Mouse (Mus musculus) neural tube, embryonic 13.5 days (tissue): ENCODE data around the gene Cib3. TPM values are rescaled to one million over a fixed set of nuclear protein-coding genes. Genes with fewer than 3 reads are reported as not detected.

Experiments used
- ATAC-seq: fragments of 200-750 bp; cut with Nextera tagmentation; 2 replicates; pipeline ENCODE4 v1.8.0; 2017; ENCODE audit warnings: low read depth, mild to moderate bottlenecking, moderate TSS enrichment, moderate library complexity
- H3K27ac ChIP-seq: fragments of 300-500 bp; sonication (generic); replicated peaks from 2 replicates; pipeline ENCODE4 v1.5.1; 2015; ENCODE audit warnings: moderate library complexity, mild to moderate bottlenecking, inconsistent platforms
- H3K27me3 ChIP-seq: fragments of 300-500 bp; sonication (generic); 2 replicates; pipeline ENCODE4 v1.6.1; 2015; ENCODE audit warnings: mild to moderate bottlenecking, inconsistent platforms
- H3K36me3 ChIP-seq: fragments of 300-500 bp; sonication (generic); 2 replicates; pipeline ENCODE4 v1.6.1; 2015; ENCODE audit warnings: mild to moderate bottlenecking, inconsistent platforms
- H3K4me1 ChIP-seq: fragments of 300-500 bp; sonication (generic); replicated peaks from 2 replicates; pipeline ENCODE4 v1.6.1; 2015; ENCODE audit warnings: inconsistent platforms
- H3K4me2 ChIP-seq: fragments of 300-500 bp; sonication (generic); 2 replicates; pipeline ENCODE4 v1.6.1; 2015; ENCODE audit warnings: inconsistent platforms, mild to moderate bottlenecking, moderate library complexity
- H3K4me3 ChIP-seq: fragments of 300-500 bp; sonication (generic); 2 replicates; pipeline ENCODE4 v1.5.1; 2015; ENCODE audit warnings: mild to moderate bottlenecking, inconsistent platforms
- H3K9ac ChIP-seq: fragments of 300-500 bp; sonication (generic); 2 replicates; pipeline ENCODE4 v1.6.1; 2015; ENCODE audit warnings: moderate library complexity, mild to moderate bottlenecking, inconsistent platforms
- H3K9me3 ChIP-seq: fragments of 300-500 bp; sonication (generic); 2 replicates; pipeline ENCODE4 v1.6.1; 2016; ENCODE audit warnings: inconsistent platforms
- WGBS: fragments of 180-500 bp; shearing (Covaris S2); methylation state at CpG from one replicate; pipeline ENCODE4 v1.1.7; 2015; 5-methylcytosine and 5-hydroxymethylcytosine counted together
- polyA plus RNA-seq: library from polyadenylated mRNA; unstranded; fragments of >200 nt; fragmentation: Nextera tagmentation; extraction: Ambion mirVana; gene quantifications from 2 replicates; pipeline ENCODE4 v1.2.1, GENCODE M21; 2015

Cib3 gene
- polyA plus RNA-seq, 1 experiment from 2014 or later: not detected

GRCm38 (mm10) chr8:72160707-72161697 lies 51.6 kb downstream of the Cib3 start, which contains the start of gene Rab8a:
Gene Rab8a (plus strand): TSS chr8:72161200.
- no peaks in the 10 kb centered on the region for H3K27me3 ChIP-seq
- ATAC-seq: peak; percentile 99
- peak within 1 kb of the TSS; percentile 89 for H3K4me3 ChIP-seq
- H3K4me2 ChIP-seq: peak within 1 kb of the TSS; percentile 88
- no peaks in the 10 kb centered on the region for H3K9me3 ChIP-seq
- peak within 1 kb of the TSS; percentile 82 for H3K27ac ChIP-seq
- peak within 1 kb of the TSS; percentile 91 for H3K9ac ChIP-seq
- WGBS: under 1% methylated on average over 82 of the region's 82 CpGs
- H3K4me1 ChIP-seq: peaks cover 35% of the 10 kb centered on the region
- H3K36me3 ChIP-seq: peaks cover 8% of the 10 kb centered on the region

DNA sequence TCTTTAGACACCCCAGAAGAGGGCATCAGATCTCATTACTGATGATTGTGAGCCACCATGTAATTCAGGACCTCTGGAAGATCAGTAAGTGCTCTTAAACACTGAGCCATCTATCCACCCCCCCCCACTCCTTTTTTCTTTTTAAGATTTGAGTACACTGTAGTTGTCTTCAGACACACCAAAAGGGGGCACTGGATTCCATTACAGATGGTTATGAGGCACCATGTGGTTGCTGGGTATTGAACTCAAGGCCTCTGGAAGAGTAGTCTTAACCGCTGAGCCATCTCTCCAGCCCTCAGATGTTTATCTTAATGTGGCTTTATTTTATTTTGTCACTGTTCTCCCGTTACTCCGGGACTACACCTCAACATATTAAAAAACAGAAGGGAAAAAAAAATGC lies 52.6 kb downstream of the Cib3 start:
- WGBS: 84% methylated on average over 3 of the region's 3 CpGs
- Histone ChIP-seq H3K27me3 (no peaks in the 10 kb centered on the region), H3K4me2 (peak overlapping the region; percentile 64), H3K27ac (peak overlapping the region; percentile 75), H3K4me1 (peaks cover 35% of the 10 kb centered on the region), H3K4me3 (peak overlapping the region; percentile 47), H3K36me3 (peaks cover 8% of the 10 kb centered on the region), H3K9me3 (no peaks in the 10 kb centered on the region), H3K9ac (peak overlapping the region; percentile 71; the same call in 1 of the 2 replicates)
- no peak for ATAC-seq

GRCm38 (mm10) chr8:72158726-72159125 lies 53.9 kb downstream of the Cib3 start:
- ATAC-seq: no peak
- no peak overlapping the region for H3K27ac ChIP-seq
- no peaks in the 10 kb centered on the region for H3K27me3 ChIP-seq
- no peak overlapping the region for H3K4me2 ChIP-seq
- peaks cover 30% of the 10 kb centered on the region for H3K4me1 ChIP-seq
- no peaks in the 10 kb centered on the region for H3K36me3 ChIP-seq
- H3K9me3 ChIP-seq: no peaks in the 10 kb centered on the region
- no peak overlapping the region for H3K4me3 ChIP-seq
- no peak overlapping the region for H3K9ac ChIP-seq
- 81% methylated on average over 3 of the region's 3 CpGs for WGBS

- H3K4me2 ChIP-seq: no peak overlapping the region
- WGBS: 85% methylated on average over 2 of the region's 2 CpGs
- no peaks in the 10 kb centered on the region for H3K27me3 ChIP-seq
- H3K4me1 ChIP-seq: peaks cover 30% of the 10 kb centered on the region
- H3K36me3 ChIP-seq: peaks cover 4% of the 10 kb centered on the region; the same call in 1 of the 2 replicates
- H3K9ac ChIP-seq: no peak overlapping the region
- H3K9me3 ChIP-seq: no peaks in the 10 kb centered on the region
- no peak for ATAC-seq
- no peak overlapping the region for H3K27ac ChIP-seq
- no peak overlapping the region for H3K4me3 ChIP-seq
Measured at GRCm38 (mm10) chr8:72158096-72158495, 54.5 kb downstream of the Cib3 start.

Other genes starting within 250 kb of the Cib3 start
- gene Cyp4f18, start 203.2 kb downstream of the Cib3 start, polyA plus RNA-seq: 0.69 and 1.0 TPM in 2 replicates
- not detected in 2 replicates for gene Olfr372, start 171.6 kb downstream of the Cib3 start, polyA plus RNA-seq
- not detected in 2 replicates for gene Olfr373, start 129.7 kb downstream of the Cib3 start, polyA plus RNA-seq
- not detected in 2 replicates for gene Olfr374, start 105.8 kb downstream of the Cib3 start, polyA plus RNA-seq
- gene Tpm4, start 77.9 kb downstream of the Cib3 start, polyA plus RNA-seq: 230 and 274 TPM in 2 replicates
- gene Rab8a, start 51.6 kb downstream of the Cib3 start, polyA plus RNA-seq: 109 and 129 TPM in 2 replicates
- gene Hsh2d, start 23.2 kb downstream of the Cib3 start, polyA plus RNA-seq: not detected in 2 replicates
- not detected in 2 replicates for gene Gm11034, start 799 bp upstream of the Cib3 start, polyA plus RNA-seq
- gene Fam32a, start 6.9 kb upstream of the Cib3 start, polyA plus RNA-seq: 93.8 and 96.1 TPM in 2 replicates
- 227 and 228 TPM in 2 replicates for gene Ap1m1, start 27.2 kb upstream of the Cib3 start, polyA plus RNA-seq
- 14.3 and 19.6 TPM in 2 replicates for gene Gm10282, start 92.4 kb upstream of the Cib3 start, polyA plus RNA-seq
- gene Klf2, start 106.2 kb upstream of the Cib3 start, polyA plus RNA-seq: 6.6 and 8.3 TPM in 2 replicates
- gene Eps15l1, start 208.6 kb upstream of the Cib3 start, polyA plus RNA-seq: 57.5 and 58.4 TPM in 2 replicates
- 0.63 and 1.3 TPM in 2 replicates for gene Calr3, start 231.0 kb upstream of the Cib3 start, polyA plus RNA-seq
- 16.4 and 17.2 TPM in 2 replicates for gene 1700030K09Rik, start 231.0 kb upstream of the Cib3 start, polyA plus RNA-seq